Mouse (Mus musculus) intestine, postnatal 0 days (tissue): ENCODE measurements around the gene Upf3b. TPM values are rescaled to one million over a fixed set of nuclear protein-coding genes. Genes with fewer than 3 reads are reported as not detected.

Experiments used
- ATAC-seq: fragments of 200-750 bp; cut with Nextera tagmentation; 2 replicates; pipeline ENCODE4 v1.8.0; 2017; ENCODE audit warnings: mild to moderate bottlenecking, moderate TSS enrichment, moderate library complexity
- H3K27ac ChIP-seq: fragments of 300-500 bp; sonication (generic); 2 replicates; pipeline ENCODE4 v1.5.1; 2014; ENCODE audit warnings: mild to moderate bottlenecking, low read depth, low read length, moderate library complexity
- H3K27me3 ChIP-seq: fragments of 300-500 bp; sonication (generic); replicated peaks from 2 replicates; pipeline ENCODE4 v1.6.1; 2014; ENCODE audit warnings: low read length, mixed read lengths; ENCODE audit not compliant: control insufficient read depth, insufficient read depth
- H3K36me3 ChIP-seq: fragments of 300-500 bp; sonication (generic); 2 replicates; pipeline ENCODE4 v1.6.1; 2014; ENCODE audit warnings: mild to moderate bottlenecking, moderate library complexity; ENCODE audit not compliant: control insufficient read depth, insufficient read depth
- H3K4me1 ChIP-seq: fragments of 300-500 bp; sonication (generic); replicated peaks from 2 replicates; pipeline ENCODE4 v1.6.1; 2014; ENCODE audit warnings: antibody characterized with exemption, low read length, mixed read lengths; ENCODE audit not compliant: control insufficient read depth, insufficient read depth
- H3K4me2 ChIP-seq: fragments of 300-500 bp; sonication (generic); replicated peaks from 2 replicates; pipeline ENCODE4 v1.6.1; 2014; ENCODE audit warnings: low read depth, mild to moderate bottlenecking, moderate library complexity
- H3K4me3 ChIP-seq: fragments of 300-500 bp; sonication (generic); 2 replicates; pipeline ENCODE4 v1.5.1; 2014; ENCODE audit warnings: low read depth, low read length
- H3K9ac ChIP-seq: fragments of 300-500 bp; sonication (generic); 2 replicates; pipeline ENCODE4 v1.6.1; 2014; ENCODE audit warnings: mild to moderate bottlenecking, low read depth, low read length
- H3K9me3 ChIP-seq: fragments of 300-500 bp; sonication (generic); 2 replicates; pipeline ENCODE4 v1.6.1; 2016; ENCODE audit warnings: mixed run types; ENCODE audit not compliant: control insufficient read depth
- CTCF ChIP-seq: sonication (generic); IDR thresholded peaks from 2 replicates; pipeline ENCODE4 v1.5.1; 2016; ENCODE audit warnings: low read depth, mild to moderate bottlenecking, control low read depth, antibody characterized with exemption, moderate library complexity
- WGBS: fragments of 180-500 bp; shearing (Covaris S2); extraction: QIAGEN DNeasy Blood & Tissue Kit; methylation state at CpG from one replicate; pipeline ENCODE4 v1.1.7; 2014; 5-methylcytosine and 5-hydroxymethylcytosine counted together
- polyA plus RNA-seq: library from polyadenylated mRNA; unstranded; fragments of >200 nt; fragmentation: Nextera tagmentation; extraction: Ambion mirVana; gene quantifications from 2 replicates; pipeline ENCODE4 v1.2.1, GENCODE M21; 2015

Gene Upf3b
- polyA plus RNA-seq, 1 experiment from 2014 or later, result 9.6 TPM

- Histone ChIP-seq H3K9ac (no peak overlapping the region), H3K27me3 (no peaks in the 10 kb centered on the region), H3K4me3 (no peak overlapping the region), H3K4me1 (no peaks in the 10 kb centered on the region), H3K4me2 (no peak overlapping the region), H3K9me3 (no peaks in the 10 kb centered on the region), H3K27ac (no peak overlapping the region), H3K36me3 (peaks cover 7% of the 10 kb centered on the region; the same call in 1 of the 2 replicates)
- 89% methylated on average over 3 of the region's 3 CpGs for WGBS
- ATAC-seq, result no peak
- TF ChIP-seq CTCF, result no peak
Measured at GRCm38 (mm10) chrX:37098681-37099080, 11.4 kb downstream of the Upf3b start.

DNA sequence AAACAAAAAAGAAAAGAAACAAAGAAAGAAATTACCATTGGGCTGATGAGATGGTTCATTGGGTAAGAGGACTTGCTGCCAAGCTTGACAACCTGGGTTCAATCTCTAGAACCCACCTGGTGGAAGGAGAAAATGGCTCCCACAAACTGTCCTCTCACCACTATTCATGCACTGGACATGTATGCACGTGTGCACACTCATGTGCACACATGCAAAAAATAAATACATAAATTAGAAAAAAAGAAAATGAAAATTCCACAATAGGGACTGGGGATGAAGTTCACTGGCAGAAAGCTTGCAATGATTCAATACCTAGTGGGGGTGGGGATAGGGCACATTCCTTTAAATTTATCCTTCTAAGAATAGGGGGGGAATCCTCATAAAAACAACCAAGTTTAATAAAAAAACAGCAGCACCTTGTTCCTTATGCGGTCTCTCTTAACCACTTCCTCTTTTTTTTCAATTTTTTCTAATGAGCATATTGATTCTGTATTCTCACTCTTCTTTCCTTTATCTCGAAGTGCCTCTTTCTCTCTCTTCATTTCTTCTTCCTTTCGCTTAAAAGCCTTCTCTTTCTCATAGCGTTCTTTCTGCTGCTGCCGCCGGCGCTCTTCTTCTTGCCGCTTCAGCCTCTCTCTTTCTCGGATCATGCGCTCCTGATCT is 14.9 kb downstream of the Upf3b start:
- Histone ChIP-seq H3K4me3 (no peak overlapping the region), H3K4me2 (no peak overlapping the region), H3K27me3 (no peaks in the 10 kb centered on the region), H3K9ac (no peak overlapping the region), H3K9me3 (no peaks in the 10 kb centered on the region), H3K27ac (no peak overlapping the region), H3K4me1 (no peaks in the 10 kb centered on the region), H3K36me3 (no peaks in the 10 kb centered on the region)
- no peak for TF ChIP-seq CTCF
- ATAC-seq, result no peak
- WGBS, result 92% methylated on average over 11 of the region's 11 CpGs

DNA sequence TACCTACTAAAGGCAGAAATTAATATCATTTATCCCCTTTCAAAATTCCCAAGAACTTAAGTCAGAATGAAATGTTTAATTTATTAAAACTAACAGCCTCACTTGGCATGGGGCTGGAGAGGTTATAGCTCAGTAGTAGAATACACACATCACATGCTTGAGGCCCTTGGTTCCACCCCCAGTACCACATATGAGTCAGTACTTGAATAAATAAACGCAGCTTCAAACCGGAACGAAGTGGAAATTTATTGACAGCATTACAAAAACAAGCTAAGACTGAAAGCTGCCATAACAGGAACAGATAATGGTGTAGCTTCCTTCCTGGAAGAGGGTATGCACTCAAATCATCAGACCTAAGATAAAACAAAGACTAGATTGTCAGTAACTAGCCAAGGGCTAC is 18.7 kb downstream of the Upf3b start:
- Histone ChIP-seq H3K4me1 (no peaks in the 10 kb centered on the region), H3K4me3 (no peak overlapping the region), H3K27me3 (no peaks in the 10 kb centered on the region), H3K4me2 (no peak overlapping the region), H3K27ac (no peak overlapping the region), H3K9me3 (no peaks in the 10 kb centered on the region), H3K36me3 (no peaks in the 10 kb centered on the region), H3K9ac (no peak overlapping the region)
- 75% methylated on average over 3 of the region's 3 CpGs for WGBS
- TF ChIP-seq CTCF, result no peak
- ATAC-seq, result no peak

DNA sequence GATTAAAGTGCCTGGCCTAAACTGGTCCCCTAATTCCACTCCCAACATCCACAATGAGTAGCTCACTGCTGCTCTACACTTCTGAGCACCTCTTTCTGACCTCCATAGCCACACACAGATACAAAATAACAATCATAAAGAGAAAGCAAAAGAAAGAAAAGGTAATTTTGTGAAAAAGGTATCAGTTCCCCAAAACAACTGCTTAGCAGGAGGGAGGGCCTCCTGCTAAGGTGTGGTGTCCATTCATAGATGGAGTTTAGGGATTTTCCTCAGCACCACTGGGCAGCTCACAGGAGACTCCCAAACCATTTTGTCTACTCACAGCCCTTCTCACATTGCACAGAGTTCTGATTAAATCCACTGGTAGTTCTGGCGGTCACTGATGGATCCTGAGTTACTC is 21.3 kb downstream of the Upf3b start:
- no peaks in the 10 kb centered on the region for H3K36me3 ChIP-seq
- no peaks in the 10 kb centered on the region for H3K4me1 ChIP-seq
- no peak overlapping the region for H3K4me3 ChIP-seq
- H3K27me3 ChIP-seq, result no peaks in the 10 kb centered on the region
- no peak overlapping the region for H3K4me2 ChIP-seq
- 91% methylated on average over 1 of the region's 1 CpGs for WGBS
- H3K9me3 ChIP-seq, result no peaks in the 10 kb centered on the region
- no peak overlapping the region for H3K27ac ChIP-seq
- TF ChIP-seq CTCF, result no peak
- no peak for ATAC-seq
- no peak overlapping the region for H3K9ac ChIP-seq

DNA sequence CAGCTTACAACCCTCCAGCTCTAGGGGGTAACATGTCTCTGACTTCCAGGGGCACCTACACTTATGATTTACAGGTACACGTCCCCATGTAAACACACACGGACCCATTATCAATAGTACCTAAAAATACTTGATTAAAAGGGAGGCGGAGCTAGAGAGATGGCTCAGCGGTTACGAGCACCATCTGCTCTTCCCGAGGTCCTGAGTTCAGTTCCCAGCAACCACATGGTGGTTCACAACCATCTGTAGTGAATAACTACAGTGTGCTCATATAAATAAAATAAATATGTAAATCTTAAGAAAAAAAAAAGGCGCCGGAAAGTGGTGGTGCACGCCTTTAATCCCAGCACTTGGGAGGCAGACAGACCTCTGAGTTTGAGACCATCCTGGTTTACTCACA is 24.5 kb downstream of the Upf3b start:
- no peaks in the 10 kb centered on the region for H3K27me3 ChIP-seq
- peak; percentile 34 for ATAC-seq
- 27% methylated on average over 9 of the region's 9 CpGs for whole genome bisulfite sequencing
- H3K4me2 ChIP-seq, result peak overlapping the region; percentile 61
- no peak for TF ChIP-seq CTCF
- no peak overlapping the region for H3K9ac ChIP-seq
- H3K4me3 ChIP-seq, result peak overlapping the region; percentile 53
- no peaks in the 10 kb centered on the region for H3K4me1 ChIP-seq
- H3K27ac ChIP-seq, result no peak overlapping the region; the same call in 1 of the 2 replicates
- no peaks in the 10 kb centered on the region for H3K36me3 ChIP-seq
- no peaks in the 10 kb centered on the region for H3K9me3 ChIP-seq

- ATAC-seq, result peak; percentile 95
- H3K36me3 ChIP-seq, result no peaks in the 10 kb centered on the region
- peak within 1 kb of the TSS; percentile 55; the same call in 1 of the 2 replicates for H3K27ac ChIP-seq
- peak within 1 kb of the TSS; percentile 61 for H3K4me2 ChIP-seq
- no peaks in the 10 kb centered on the region for H3K4me1 ChIP-seq
- TF ChIP-seq CTCF, result peak; percentile 27; the same call in 1 of the 2 replicates
- H3K27me3 ChIP-seq, result no peaks in the 10 kb centered on the region
- peak within 1 kb of the TSS; percentile 38 for H3K9ac ChIP-seq
- WGBS, result 18% methylated on average over 38 of the region's 38 CpGs
- no peaks in the 10 kb centered on the region for H3K9me3 ChIP-seq
- peak within 1 kb of the TSS; percentile 53 for H3K4me3 ChIP-seq
Measured at GRCm38 (mm10) chrX:37084927-37085660, 25.0 kb downstream of the Upf3b start, which contains the start of gene Rpl39. TSS of gene Rpl39 (minus strand) at chrX:37085402.
